Mouse (Mus musculus) frontal cortex, postnatal 10 days (tissue): ENCODE results near the gene Slc8a1.

Experiments used
- DNase-seq, 2 experiments: peaks; one replicate each; pipeline ENCODE4 v3.0.0; 2022; ENCODE audit warnings: low spot score in 2 of 2, mixed read lengths in 1 of 2

Slc8a1 gene

DNA sequence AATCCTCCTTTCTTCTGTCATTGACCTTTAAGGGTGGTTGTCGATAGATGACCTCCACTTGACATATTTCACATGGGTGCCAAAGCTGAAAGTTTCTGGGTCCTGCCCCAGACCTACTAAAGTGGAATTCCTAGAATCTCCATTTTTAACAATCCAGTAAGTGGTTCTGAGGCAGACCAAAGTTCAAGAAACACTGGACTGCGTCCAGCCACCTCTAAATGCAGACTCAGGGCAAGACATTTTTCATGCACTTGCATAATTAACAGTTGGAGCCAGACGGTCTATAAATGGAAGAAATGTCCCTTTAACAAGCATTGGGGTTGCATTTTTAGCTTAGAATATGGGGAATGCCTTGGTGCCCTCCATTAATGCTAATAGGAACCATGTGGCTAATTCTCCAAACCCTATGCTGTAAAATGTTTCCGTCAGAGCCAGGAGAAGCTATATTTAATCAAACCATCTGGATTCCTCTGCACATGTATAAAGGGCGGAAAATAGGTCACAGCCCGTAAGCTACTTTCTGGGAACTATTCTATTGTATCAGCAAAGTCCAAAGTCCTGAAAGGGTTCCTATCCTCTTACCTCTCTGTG is 224.7 kb downstream of the Slc8a1 start:
- DNase-seq: no peak

DNA sequence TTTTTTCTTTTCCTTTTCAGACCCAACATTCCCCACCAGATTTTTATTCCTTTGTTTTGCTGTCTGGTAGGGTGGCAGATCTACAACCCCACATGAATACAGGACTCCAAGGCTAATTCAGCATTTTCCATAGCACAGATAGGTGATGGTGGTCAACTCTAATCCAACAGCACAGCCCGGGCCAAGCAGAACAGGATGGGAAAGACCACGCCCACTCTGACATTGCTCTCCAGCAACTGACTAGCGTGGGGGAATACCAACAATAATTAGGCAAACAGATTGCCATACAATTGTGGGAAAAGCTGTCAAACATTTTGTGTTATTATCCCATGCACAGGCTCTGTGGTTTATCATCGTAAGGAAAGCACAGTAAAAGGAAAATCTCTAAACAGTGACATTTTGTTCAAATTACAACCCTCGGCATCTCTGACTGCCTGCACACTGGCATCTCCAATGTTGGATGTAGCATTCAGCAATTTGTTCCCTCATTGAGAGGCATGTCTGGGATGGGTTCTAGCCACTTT is 233.0 kb downstream of the Slc8a1 start:
- no peak for DNase-seq

DNA sequence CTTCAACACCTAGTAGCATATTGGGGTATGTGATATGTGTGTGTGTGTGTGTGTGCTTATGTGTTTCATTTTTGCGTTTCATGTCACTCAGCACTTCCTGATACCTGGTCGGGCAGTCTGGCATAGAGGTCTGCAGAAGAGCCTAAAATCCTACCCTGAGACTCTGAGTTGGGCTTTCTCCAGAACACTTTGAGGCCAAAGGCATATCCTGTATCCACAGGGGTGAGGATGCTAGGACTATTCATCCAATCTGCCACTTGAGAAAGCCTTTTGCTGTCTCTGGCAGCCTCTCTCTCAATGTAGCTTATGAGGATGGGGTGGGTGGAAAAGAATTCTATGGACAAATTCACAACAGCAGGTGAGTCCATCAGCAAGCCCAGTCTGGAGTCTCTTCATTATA is 234.1 kb downstream of the Slc8a1 start:
- no peak for DNase-seq

DNA sequence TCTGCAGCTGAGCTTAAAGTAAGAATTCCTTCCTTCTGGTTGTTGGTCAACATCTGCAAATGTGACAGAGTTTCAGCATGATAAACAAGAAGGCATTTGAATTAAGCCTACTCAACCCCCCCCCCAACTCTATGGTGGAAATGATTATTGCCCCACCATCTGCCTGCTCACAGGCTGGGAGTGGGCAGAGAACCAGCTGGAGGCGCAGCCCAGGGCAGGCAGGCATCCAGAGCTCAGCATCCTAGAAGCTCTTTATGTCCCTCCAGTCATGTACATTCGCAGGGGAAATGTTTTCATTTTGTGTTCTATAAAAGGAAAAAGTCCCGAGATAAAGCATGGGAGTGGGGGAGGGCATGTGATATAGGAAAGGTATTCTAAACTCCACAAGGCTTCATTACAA is 235.4 kb downstream of the Slc8a1 start:
- peak in 1 of 2 experiments; percentile 18 for DNase-seq

DNA sequence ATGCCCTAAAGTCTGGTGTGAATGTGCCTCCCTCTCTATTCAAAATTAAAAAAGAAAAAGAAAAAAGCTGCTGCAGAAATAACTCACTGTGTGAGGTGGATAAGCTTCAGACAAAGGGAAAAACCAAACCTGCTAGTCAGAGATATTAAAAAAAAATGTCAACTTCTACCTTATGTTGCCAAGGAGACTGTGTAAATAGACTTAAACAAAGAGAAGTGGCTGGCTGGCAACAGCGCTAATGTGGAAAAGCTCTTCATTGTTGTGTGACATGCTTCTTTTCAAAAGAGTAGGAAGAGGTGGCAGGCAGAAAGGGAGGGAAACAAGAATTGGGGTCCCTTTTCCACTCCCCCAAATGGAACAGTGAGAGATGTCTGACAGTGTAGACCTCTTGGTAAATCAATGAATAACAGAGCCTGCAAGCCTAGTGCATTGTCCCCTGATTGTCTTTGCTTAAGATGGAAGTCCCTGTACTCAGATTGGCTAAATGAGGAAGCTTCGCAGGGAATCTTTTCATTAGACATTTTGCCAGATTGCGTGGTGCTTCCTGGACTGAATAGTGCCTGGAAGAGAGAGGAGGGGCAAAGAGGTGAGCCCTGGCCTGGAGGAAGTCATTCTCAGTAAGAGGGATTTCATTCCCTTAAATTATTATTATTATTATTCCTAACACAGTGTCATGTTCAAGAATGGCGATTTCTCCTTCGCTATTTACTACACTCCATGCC is 237.3 kb downstream of the Slc8a1 start:
- no peak for DNase-seq

DNA sequence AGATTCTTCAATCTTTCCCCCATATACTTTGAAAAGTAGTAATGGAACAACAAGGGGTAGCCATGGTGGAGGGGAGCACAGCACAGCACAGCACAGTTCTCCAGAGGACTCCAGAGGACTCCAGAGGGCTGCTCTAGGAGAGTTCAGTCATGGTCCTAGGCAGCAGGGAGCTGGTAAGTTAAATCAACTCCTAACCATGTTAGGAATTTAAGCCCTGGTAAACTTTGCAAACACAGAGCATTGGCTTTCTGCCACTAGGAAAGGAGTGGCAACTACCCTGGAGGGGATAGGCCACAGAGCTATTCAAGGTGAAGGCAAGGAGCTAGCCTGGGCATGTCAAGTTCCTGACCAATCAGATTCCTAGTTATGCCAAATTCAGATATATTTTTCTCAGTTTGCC is 240.3 kb downstream of the Slc8a1 start:
- no peak for DNase-seq

DNA sequence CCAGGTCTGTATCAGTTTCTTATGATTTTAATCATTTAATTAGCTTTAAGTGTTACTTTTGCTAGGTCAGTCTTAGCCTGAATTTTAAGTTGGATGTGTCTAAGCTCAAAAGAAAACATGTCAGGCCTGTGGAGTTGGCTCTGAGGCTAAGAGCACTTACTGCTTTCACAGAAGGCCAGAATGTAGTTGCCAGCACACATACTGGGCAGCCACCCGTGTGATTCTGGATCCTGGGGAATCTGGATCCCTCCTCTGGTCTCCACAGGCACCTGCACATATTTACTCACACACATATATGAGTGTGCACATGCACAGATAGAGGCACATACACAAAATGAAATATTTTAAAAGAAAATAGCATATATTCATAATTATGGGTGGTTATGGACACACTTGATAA is 241.6 kb downstream of the Slc8a1 start:
- no peak for DNase-seq

DNA sequence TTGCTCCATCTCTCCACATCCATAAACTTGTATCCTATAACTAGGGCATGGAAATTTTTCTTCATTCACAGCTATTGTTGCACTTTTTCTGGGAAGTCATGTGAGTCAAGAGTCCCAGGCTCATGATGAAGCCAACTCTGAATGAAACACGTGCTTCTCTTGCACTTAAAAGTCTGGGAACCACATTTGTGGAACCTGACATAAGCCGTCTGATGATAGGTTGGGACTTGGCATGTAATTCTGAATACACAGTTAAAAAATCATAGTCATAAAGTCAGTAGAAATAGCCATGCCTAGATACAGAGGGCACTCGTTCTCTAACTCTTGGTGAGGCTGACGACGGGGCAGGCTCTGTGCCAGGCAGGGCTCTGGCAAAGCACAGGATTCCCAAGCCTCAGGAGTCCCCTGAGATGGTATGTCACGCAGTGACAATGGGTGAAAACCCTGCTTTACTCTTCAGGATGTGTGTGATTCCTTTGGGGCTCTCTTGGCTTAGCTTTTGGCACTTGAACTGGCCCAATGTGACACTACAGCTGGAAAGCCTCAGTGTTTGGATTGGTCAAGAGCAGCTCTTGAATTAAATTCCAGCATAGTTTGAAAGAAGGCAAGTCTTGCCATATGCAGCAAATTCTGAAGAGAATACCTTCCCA is 245.8 kb downstream of the Slc8a1 start:
- no peak for DNase-seq

DNA sequence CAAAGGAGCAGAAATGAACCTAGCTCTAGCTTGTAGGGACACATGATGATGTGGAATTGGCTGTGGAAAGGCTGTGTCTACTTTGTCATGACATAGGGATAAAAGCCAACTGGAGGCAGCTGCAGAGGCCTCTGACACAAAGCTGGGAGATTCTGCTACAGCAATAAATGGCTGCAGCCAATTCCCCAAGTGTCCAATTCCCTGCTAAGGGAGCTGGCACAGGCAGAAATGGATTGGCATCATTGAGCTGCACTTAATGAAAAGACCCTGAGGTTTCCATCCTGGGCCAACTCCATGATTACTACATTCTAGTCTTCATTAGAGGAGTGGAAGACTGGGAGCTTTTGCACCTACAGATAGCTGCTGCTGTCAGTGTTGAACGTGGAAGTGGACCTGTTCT is 251.8 kb downstream of the Slc8a1 start:
- no peak for DNase-seq

DNA sequence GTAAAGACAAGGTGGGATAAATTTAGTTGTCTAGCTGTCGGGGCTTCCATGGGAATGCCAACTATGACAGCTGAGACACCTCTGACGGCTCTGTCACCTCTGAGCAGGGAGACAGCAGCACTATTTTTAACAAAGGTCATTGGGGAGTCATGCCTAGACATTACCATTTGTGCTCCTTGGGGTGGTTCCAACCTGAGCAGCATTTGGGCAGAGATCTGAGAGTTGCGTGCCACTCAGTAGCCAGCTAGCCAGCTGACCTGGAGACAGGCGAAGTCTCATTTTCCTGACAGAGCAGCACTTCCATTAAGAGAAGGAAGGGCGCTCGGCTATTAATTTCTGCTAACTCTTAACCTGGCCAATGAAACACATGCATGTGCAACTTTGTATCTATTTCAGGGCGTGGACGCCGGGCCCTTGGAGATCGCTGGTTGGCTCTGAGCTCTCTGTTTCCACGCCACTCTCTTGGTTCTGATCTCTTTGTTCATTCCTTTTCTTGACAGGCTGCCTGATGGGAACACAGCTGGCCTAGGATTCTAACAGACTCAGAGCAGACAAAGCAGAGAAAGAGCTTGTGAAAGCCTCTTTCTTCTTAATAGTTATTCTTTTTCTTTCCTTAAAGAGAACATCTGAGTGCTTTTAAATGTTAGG is 256.2 kb downstream of the Slc8a1 start:
- no peak for DNase-seq

DNA sequence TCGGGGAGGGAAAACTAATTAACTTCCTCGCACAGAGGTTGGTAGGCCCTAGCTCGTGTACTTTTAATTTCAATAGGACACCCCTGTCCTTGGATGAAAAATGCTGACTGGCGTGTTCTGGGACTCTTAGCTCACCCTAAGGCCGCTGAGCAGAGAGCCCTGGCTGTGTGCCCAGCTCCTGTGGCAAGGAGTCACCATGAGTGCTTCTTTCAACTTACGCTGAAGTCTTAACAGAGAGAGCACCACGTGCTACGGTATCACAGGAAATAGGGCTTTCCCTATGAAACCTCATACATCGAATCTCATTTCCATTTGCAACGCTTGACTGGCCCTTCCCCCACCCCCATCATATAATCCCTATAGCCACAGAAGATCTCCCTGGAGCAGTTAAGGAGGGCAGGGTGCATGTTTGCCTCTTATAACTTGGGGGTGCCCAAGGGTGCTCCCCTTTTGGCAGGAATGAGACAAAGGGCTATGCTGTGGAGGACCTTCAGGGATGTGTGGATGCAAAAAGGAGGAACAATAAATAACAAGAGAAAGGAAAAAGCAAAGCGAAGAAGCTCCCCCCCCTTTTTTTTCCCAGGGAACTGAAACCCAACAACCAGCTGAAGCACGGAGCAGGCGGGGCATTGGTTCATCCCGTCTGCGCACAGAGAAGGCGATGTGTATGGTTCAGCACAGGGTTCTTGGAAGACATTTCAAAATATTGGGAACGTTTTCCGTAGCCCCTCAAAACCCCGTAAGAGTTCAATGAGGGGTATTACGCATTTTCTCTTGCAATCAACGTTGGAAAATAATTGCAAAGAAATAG is 257.6 kb downstream of the Slc8a1 start:
- peak; percentile 22 to 26 for DNase-seq

DNA sequence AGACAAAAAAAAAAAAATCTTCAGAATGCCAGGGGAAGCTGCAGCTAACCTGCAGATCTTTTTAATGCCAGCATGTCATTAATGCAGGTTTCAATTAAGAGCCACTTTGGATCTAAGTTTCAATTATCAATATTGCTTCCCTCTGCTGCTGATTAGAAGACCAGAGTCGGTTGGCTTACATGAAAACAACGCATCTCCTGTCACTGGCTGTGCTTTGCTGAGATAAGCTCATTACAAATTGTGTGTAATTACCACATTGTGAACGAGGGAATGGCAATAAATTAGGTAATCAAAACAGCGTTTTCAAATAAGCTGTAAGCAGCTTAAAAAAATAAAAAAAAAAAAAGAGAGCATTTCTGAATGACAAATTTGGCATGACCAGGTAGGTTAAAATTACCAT is 258.4 kb downstream of the Slc8a1 start:
- DNase-seq: no peak

DNA sequence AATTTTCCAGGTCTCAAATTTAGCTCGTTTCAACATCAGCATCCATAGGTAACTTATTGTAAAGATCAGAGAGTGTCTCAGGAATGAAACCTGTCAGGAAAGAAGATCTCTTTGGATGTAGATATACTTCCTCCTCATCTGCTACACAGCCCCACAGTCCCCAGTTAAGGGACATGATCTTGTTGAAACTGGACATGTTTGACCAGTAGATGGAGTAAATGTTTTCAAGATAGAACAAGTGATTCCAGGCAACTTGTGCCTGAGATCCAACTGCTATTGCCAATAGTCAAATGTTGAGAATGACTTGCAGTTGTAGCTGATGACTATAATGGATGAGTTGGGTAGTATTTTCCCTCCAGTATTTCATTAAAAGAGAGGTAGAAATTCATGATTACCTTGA is 260.8 kb downstream of the Slc8a1 start:
- DNase-seq: no peak

DNA sequence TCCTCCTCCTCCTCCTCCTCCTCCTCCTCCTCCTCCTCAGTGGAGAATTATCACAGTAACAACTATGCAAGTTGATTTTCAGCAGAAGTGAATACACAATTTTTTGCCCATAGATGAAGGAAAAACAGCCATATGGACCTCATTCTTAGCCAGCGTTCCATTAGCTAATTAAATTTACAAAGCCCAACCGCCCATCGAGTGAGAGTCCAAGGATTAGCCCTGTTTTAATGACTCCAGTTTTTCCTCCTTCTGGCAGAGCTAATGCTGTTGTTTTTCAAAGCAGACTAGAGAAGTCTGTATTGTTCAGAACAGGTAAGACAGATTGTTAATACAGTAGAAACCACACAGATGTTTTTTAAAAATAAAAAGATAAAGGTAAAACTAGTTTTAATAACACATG is 264.8 kb downstream of the Slc8a1 start:
- no peak for DNase-seq

DNA sequence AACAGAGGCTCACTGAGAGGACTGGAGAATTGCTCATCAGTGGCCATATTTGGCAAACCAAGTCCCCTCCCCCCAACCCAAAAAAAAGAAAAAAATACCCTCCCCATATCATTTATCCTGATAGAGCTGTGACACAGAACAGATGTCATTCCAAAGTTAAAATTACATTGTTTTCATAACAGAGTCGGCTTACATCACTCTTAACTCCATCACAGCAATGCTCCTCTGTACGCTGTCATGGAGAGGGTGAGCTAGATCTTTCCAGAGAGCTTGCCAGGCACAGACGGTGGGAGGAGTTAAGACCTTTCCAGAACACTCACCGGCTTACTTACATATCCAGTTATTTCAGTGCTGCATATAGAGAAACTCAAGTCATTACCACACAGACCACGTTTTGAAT is 269.2 kb downstream of the Slc8a1 start:
- DNase-seq: no peak

DNA sequence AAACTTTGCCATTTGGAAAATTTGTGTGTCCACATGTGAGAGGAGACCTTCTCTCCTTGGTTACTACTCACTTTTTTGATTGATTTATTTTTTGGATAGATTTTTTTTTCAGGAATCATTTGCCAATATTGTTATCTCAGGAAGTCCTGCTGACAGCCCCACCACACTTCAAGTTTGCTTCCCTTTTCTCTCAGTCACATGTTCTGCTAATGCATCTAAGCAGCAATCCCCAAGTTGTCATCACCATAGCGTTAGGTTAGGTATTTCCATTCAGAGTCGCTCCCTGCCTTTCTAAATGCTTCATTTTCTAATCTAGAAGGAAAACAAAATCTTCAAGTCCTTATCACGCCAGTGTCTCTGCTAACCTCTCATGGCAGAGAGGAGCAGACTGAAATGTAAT is 278.8 kb downstream of the Slc8a1 start:
- no peak for DNase-seq

DNA sequence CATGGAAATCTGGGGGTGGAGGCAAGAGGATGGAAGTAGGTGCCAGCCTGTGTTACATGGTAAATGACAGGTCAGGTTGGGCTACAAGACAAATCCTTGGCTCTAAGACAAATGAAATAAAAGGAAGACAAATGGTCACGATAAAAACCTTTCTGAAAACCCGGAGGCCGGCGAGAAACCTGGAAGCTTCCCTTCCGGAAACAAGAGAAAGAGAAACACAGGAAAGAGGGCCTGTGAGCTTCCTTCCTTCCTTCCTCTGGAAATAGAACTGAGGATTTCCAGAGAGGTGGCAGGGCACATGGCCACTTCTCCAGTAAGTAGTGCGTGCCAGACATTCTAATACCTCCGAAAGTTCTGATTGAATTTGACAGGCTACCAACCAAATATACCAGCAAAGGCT is 282.2 kb downstream of the Slc8a1 start:
- DNase-seq: no peak

DNA sequence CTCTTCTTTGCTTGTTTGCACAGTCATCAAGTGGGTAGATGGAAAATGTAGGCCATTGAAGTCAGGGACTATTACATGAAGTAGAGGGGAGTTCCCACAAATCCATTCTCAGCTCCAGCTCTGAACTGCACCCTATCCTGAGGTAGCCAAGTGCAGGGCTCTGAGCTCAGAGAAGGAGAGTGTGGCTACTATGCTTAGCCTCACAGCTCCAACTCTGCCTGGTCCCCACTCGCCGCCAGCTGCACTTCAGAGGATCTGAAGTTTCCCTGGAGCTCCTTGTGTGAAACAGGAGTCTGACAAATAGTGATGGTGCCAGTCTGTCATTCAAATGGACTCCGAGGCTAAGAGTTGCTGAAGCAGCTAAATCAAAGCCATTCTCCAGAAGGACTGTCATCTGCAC is 282.9 kb downstream of the Slc8a1 start:
- no peak for DNase-seq

DNA sequence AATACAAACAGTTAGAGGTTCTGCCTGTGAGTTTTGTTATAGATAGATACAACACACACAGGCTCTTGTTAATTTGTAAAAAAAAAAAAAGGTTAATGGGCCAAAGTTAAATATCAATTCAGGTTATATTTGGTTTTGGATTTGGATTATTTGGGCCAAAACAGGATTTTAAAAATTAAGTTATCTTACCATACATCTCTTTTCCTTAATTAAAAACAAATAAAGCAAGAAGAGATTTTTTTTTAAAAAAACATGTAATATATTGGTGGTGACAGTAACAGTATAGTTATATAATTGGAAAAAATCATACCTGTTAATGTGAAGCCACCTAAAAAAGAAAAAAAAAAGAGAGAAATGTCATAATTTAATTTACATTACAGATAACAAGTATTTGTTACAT is 296.7 kb downstream of the Slc8a1 start, which contains the start of gene Gm11096:
Gm11096 (plus strand) TSS at position 301 of the 400 bp plus-strand sequence.
- DNase-seq: no peak

DNA sequence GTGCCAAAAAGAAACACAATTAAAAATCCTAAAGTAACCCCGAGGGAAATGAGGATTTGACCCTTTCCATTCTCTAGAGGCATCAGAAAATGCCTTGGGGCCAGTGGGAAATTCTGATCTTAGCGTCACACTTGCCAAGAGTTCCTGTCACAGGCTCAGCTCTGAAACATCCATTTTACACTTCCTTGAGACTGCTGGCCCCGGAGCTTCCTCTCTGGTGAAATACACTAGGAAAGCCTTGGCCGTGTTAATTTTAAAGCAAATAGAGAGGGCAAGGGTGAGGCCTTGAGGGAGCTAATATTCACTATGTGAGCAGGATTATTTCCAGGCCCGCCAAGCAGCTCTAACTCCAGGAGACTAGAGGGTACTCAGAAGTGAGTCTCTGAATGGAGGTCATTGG is 305.0 kb downstream of the Slc8a1 start:
- no peak for DNase-seq

DNA sequence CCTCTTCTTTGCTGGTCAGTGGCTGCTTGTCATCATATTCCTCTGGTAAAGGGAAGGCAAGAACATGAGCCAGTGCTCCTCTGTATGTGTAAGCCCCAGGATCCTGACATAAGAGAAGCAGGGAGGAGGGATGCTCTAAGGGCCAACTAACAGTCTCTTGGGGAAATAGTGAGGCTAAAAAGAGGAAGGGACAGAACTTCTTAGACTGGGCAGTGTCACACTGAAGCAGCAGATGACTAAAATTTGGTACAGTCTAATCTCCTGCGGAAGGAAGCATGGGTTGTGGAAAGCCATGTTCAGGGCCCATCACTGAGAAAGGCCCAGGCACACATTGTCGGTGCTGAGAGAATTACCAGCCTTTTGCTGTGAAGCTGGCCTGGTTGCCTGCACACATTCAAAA is 305.4 kb downstream of the Slc8a1 start:
- DNase-seq: no peak

DNA sequence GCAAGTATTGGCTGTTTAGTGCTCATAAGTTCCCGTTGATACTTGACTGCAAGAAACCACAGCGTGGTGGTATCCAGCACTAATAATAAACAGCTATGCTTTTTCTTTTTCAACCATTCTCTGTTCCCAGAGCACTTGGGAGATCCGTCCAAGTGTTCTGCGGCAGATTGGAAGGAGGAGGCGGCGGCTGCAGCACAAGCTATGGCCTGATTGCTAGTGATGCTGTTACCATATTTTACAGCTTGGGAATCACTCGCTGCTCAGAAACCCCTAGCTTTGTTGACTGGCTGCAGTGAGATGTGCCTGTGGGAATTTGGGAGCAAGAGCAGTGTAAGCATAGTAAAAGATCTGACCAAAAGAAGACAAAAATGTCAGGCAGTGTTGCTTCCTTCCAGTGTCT is 310.9 kb downstream of the Slc8a1 start:
- DNase-seq: peak; percentile 21
